Mouse (Mus musculus): ENCODE data around the gene Fzd4.

Gene Fzd4

GRCm38 (mm10) chr7:89404081-89404733 lies at the start of gene Fzd4, which contains the start of gene Tmem135:
Gene Fzd4 (plus strand): TSS chr7:89404355.
Gene Tmem135 (minus strand): TSS chr7:89404222.
- peak; percentile 99 for DNase-seq (ENCODE audit: inconsistent ontology term)

- no peak for DNase-seq (ENCODE audit: inconsistent ontology term)
Measured at GRCm38 (mm10) chr7:89355519-89356255, 48.5 kb upstream of the Fzd4 start.

GRCm38 (mm10) chr7:89356307-89356706 lies 47.8 kb upstream of the Fzd4 start:
- no peak for DNase-seq (ENCODE audit: inconsistent ontology term)

GRCm38 (mm10) chr7:89363975-89364374 lies 40.2 kb upstream of the Fzd4 start:
- no peak for DNase-seq (ENCODE audit: inconsistent ontology term)

- peak; percentile 52 for DNase-seq (ENCODE audit: inconsistent ontology term)
Measured at GRCm38 (mm10) chr7:89365135-89365880, 38.8 kb upstream of the Fzd4 start.

- DNase-seq (ENCODE audit: inconsistent ontology term) = peak; percentile 40
Measured at GRCm38 (mm10) chr7:89367643-89368042, 36.5 kb upstream of the Fzd4 start.

GRCm38 (mm10) chr7:89370086-89370485 lies 34.1 kb upstream of the Fzd4 start:
- no peak for DNase-seq (ENCODE audit: inconsistent ontology term)

- DNase-seq (ENCODE audit: inconsistent ontology term) = peak; percentile 56
Measured at GRCm38 (mm10) chr7:89370917-89371316, 33.2 kb upstream of the Fzd4 start.

- peak; percentile 38 for DNase-seq (ENCODE audit: inconsistent ontology term)
Measured at GRCm38 (mm10) chr7:89371623-89372295, 32.4 kb upstream of the Fzd4 start.

- peak; percentile 92 for DNase-seq (ENCODE audit: inconsistent ontology term)
Measured at GRCm38 (mm10) chr7:89380935-89381705, 23.0 kb upstream of the Fzd4 start.

- DNase-seq (ENCODE audit: inconsistent ontology term) = no peak
Measured at GRCm38 (mm10) chr7:89382892-89383291, 21.3 kb upstream of the Fzd4 start.

GRCm38 (mm10) chr7:89388981-89389380 lies 15.2 kb upstream of the Fzd4 start:
- DNase-seq (ENCODE audit: inconsistent ontology term) = no peak

- peak; percentile 34 for DNase-seq (ENCODE audit: inconsistent ontology term)
Measured at GRCm38 (mm10) chr7:89390660-89391059, 13.5 kb upstream of the Fzd4 start.

GRCm38 (mm10) chr7:89391281-89391680 lies 12.9 kb upstream of the Fzd4 start:
- no peak for DNase-seq (ENCODE audit: inconsistent ontology term)

GRCm38 (mm10) chr7:89391831-89392230 lies 12.3 kb upstream of the Fzd4 start:
- no peak for DNase-seq (ENCODE audit: inconsistent ontology term)

GRCm38 (mm10) chr7:89392388-89392787 lies 11.8 kb upstream of the Fzd4 start:
- no peak for DNase-seq (ENCODE audit: inconsistent ontology term)

- DNase-seq (ENCODE audit: inconsistent ontology term) = no peak
Measured at GRCm38 (mm10) chr7:89392825-89393224, 11.3 kb upstream of the Fzd4 start.

- no peak for DNase-seq (ENCODE audit: inconsistent ontology term)
Measured at GRCm38 (mm10) chr7:89395399-89395798, 8.8 kb upstream of the Fzd4 start.

- DNase-seq (ENCODE audit: inconsistent ontology term) = no peak
Measured at GRCm38 (mm10) chr7:89396386-89396785, 7.8 kb upstream of the Fzd4 start.

GRCm38 (mm10) chr7:89397837-89398534 lies 6.2 kb upstream of the Fzd4 start:
- DNase-seq (ENCODE audit: inconsistent ontology term) = no peak

GRCm38 (mm10) chr7:89400721-89401120 lies 3.4 kb upstream of the Fzd4 start:
- DNase-seq (ENCODE audit: inconsistent ontology term) = no peak
